Mouse (Mus musculus) limb, embryonic 10.5 days (tissue): ENCODE results near the gene Fbxo39. TPM values are rescaled to one million over a fixed set of nuclear protein-coding genes. Genes with fewer than 3 reads are reported as not detected.
"Not testable (repeated sequence)": the region's sequence is repeated elsewhere in the genome, so short reads cannot be mapped to it uniquely, and the experiment has no call there.

Experiments used
- DNase-seq: peaks from one replicate; pipeline ENCODE4 v3.0.0-alpha.2; 2017; ENCODE audit warnings: low spot score
- H3K27ac ChIP-seq: fragments of 300-500 bp; sonication (generic); 2 replicates; pipeline ENCODE4 v1.5.1; 2016; ENCODE audit warnings: mild to moderate bottlenecking
- H3K27me3 ChIP-seq: fragments of 300-500 bp; sonication (generic); 2 replicates; pipeline ENCODE4 v1.6.1; 2016; ENCODE audit warnings: low read depth, mild to moderate bottlenecking; ENCODE audit not compliant: poor library complexity, severe bottlenecking
- H3K36me3 ChIP-seq: fragments of 300-500 bp; sonication (generic); 2 replicates; pipeline ENCODE4 v1.6.1; 2016; ENCODE audit warnings: mild to moderate bottlenecking, moderate library complexity
- H3K4me1 ChIP-seq: fragments of 300-500 bp; sonication (generic); 2 replicates; pipeline ENCODE4 v1.6.1; 2016
- H3K4me3 ChIP-seq: fragments of 300-500 bp; sonication (generic); 2 replicates; pipeline ENCODE4 v1.5.1; 2016; ENCODE audit warnings: mild to moderate bottlenecking, moderate library complexity
- H3K9me3 ChIP-seq: fragments of 300-500 bp; sonication (generic); replicated peaks from 2 replicates; pipeline ENCODE4 v1.6.1; 2016; ENCODE audit warnings: mild to moderate bottlenecking
- WGBS: fragments of 180-500 bp; shearing (Covaris S2); methylation state at CpG from one replicate; pipeline ENCODE4 v1.1.7; 2016; 5-methylcytosine and 5-hydroxymethylcytosine counted together
- polyA plus RNA-seq: library from polyadenylated mRNA; unstranded; fragments of >200 nt; fragmentation: Nextera tagmentation; extraction: Ambion mirVana; gene quantifications from 2 replicates; pipeline ENCODE4 v1.2.1, GENCODE M21; 2016

Gene Fbxo39
- polyA plus RNA-seq, 1 experiment from 2014 or later, result not detected

- no peaks in the 10 kb centered on the region for H3K36me3 ChIP-seq
- H3K4me3 ChIP-seq, result no peak overlapping the region
- no peaks in the 10 kb centered on the region for H3K9me3 ChIP-seq
- H3K4me1 ChIP-seq, result no peaks in the 10 kb centered on the region
- DNase-seq, result no peak
- H3K27me3 ChIP-seq, result no peaks in the 10 kb centered on the region
- WGBS, result 84% methylated on average over 9 of the region's 9 CpGs
- H3K27ac ChIP-seq, result no peak overlapping the region
These were observed 18.9 kb downstream of the Fbxo39 start for GRCm38 (mm10) chr11:72332951-72333667.

GRCm38 (mm10) chr11:72334653-72335052 lies 20.4 kb downstream of the Fbxo39 start:
- no peaks in the 10 kb centered on the region for H3K9me3 ChIP-seq
- no peaks in the 10 kb centered on the region for H3K36me3 ChIP-seq
- H3K27ac ChIP-seq, result no peak overlapping the region
- 84% methylated on average over 4 of the region's 4 CpGs for WGBS
- H3K4me3 ChIP-seq, result no peak overlapping the region
- peaks cover 5% of the 10 kb centered on the region; the same call in 1 of the 2 replicates for H3K4me1 ChIP-seq
- DNase-seq, result no peak
- H3K27me3 ChIP-seq, result no peaks in the 10 kb centered on the region

- Histone ChIP-seq H3K9me3 (no peaks in the 10 kb centered on the region), H3K4me1 (peaks cover 5% of the 10 kb centered on the region; the same call in 1 of the 2 replicates), H3K4me3 (no peak overlapping the region), H3K27ac (no peak overlapping the region), H3K36me3 (no peaks in the 10 kb centered on the region), H3K27me3 (no peaks in the 10 kb centered on the region)
- WGBS, result 85% methylated on average over 8 of the region's 8 CpGs
- no peak for DNase-seq
These were observed 22.5 kb downstream of the Fbxo39 start for GRCm38 (mm10) chr11:72336726-72337125.

GRCm38 (mm10) chr11:72338437-72338871 lies 24.2 kb downstream of the Fbxo39 start:
- WGBS, result 80% methylated on average over 5 of the region's 5 CpGs
- Histone ChIP-seq H3K4me1 (peaks cover 5% of the 10 kb centered on the region; the same call in 1 of the 2 replicates), H3K27me3 (no peaks in the 10 kb centered on the region), H3K4me3 (no peak overlapping the region), H3K9me3 (no peaks in the 10 kb centered on the region), H3K27ac (no peak overlapping the region), H3K36me3 (no peaks in the 10 kb centered on the region)
- no peak for DNase-seq

- 92% methylated on average over 4 of the region's 4 CpGs for whole genome bisulfite sequencing
- H3K27me3 ChIP-seq, result no peaks in the 10 kb centered on the region
These were observed 25.5 kb downstream of the Fbxo39 start for GRCm38 (mm10) chr11:72339716-72340115.

GRCm38 (mm10) chr11:72342549-72343237 lies 28.4 kb downstream of the Fbxo39 start:
- Histone ChIP-seq H3K27me3 (no peaks in the 10 kb centered on the region), H3K9me3 (no peaks in the 10 kb centered on the region), H3K27ac (no peak overlapping the region), H3K36me3 (no peaks in the 10 kb centered on the region), H3K4me3 (no peak overlapping the region), H3K4me1 (peaks cover 12% of the 10 kb centered on the region; the same call in 1 of the 2 replicates)
- peak; percentile 67 for DNase-seq
- 11% methylated on average over 7 of the region's 7 CpGs for WGBS

More at GRCm38 (mm10) chr11:72339716-72340115, 25.5 kb downstream of the Fbxo39 start:
- no peaks in the 10 kb centered on the region for H3K36me3 ChIP-seq
- H3K4me3 ChIP-seq, result no peak overlapping the region
- DNase-seq, result no peak
- H3K4me1 ChIP-seq, result peaks cover 12% of the 10 kb centered on the region; the same call in 1 of the 2 replicates
- H3K27ac ChIP-seq, result no peak overlapping the region
- no peaks in the 10 kb centered on the region for H3K9me3 ChIP-seq

- not testable (repeated sequence) for H3K4me3 ChIP-seq, H3K36me3 ChIP-seq, DNase-seq, H3K9me3 ChIP-seq, H3K27me3 ChIP-seq, H3K27ac ChIP-seq
- 93% methylated on average over 5 of the region's 5 CpGs for WGBS
- peaks cover 11% of the 10 kb centered on the region; the same call in 1 of the 2 replicates for H3K4me1 ChIP-seq
These were observed 29.0 kb downstream of the Fbxo39 start for GRCm38 (mm10) chr11:72343238-72343625.

GRCm38 (mm10) chr11:72343904-72344303 lies 29.7 kb downstream of the Fbxo39 start:
- no peaks in the 10 kb centered on the region for H3K9me3 ChIP-seq
- peak; percentile 66 for DNase-seq

GRCm38 (mm10) chr11:72344486-72344885 lies 30.2 kb downstream of the Fbxo39 start:
- H3K9me3 ChIP-seq, result no peaks in the 10 kb centered on the region
- no peak overlapping the region for H3K4me3 ChIP-seq
- DNase-seq, result no peak
- no peak overlapping the region for H3K27ac ChIP-seq
- no peaks in the 10 kb centered on the region for H3K27me3 ChIP-seq
- WGBS, result 91% methylated on average over 11 of the region's 11 CpGs
- peaks cover 15% of the 10 kb centered on the region; the same call in 1 of the 2 replicates for H3K4me1 ChIP-seq
- H3K36me3 ChIP-seq, result no peaks in the 10 kb centered on the region

More at GRCm38 (mm10) chr11:72343904-72344303, 29.7 kb downstream of the Fbxo39 start:
- Histone ChIP-seq H3K4me3 (no peak overlapping the region), H3K27ac (no peak overlapping the region), H3K36me3 (no peaks in the 10 kb centered on the region), H3K27me3 (no peaks in the 10 kb centered on the region), H3K4me1 (peaks cover 13% of the 10 kb centered on the region; the same call in 1 of the 2 replicates)
- 23% methylated on average over 8 of the region's 8 CpGs for WGBS

GRCm38 (mm10) chr11:72348563-72348962 lies 34.3 kb downstream of the Fbxo39 start:
- Histone ChIP-seq H3K27me3 (no peaks in the 10 kb centered on the region), H3K9me3 (no peaks in the 10 kb centered on the region), H3K4me1 (peaks cover 18% of the 10 kb centered on the region; the same call in 1 of the 2 replicates), H3K36me3 (no peaks in the 10 kb centered on the region), H3K27ac (no peak overlapping the region), H3K4me3 (no peak overlapping the region)
- WGBS, result 57% methylated on average over 10 of the region's 10 CpGs
- no peak for DNase-seq

GRCm38 (mm10) chr11:72349016-72349415 lies 34.8 kb downstream of the Fbxo39 start:
- H3K27ac ChIP-seq, result no peak overlapping the region
- H3K9me3 ChIP-seq, result no peaks in the 10 kb centered on the region
- no peak overlapping the region for H3K4me3 ChIP-seq
- 57% methylated on average over 8 of the region's 8 CpGs for WGBS
- H3K4me1 ChIP-seq, result peaks cover 17% of the 10 kb centered on the region; the same call in 1 of the 2 replicates
- H3K36me3 ChIP-seq, result no peaks in the 10 kb centered on the region
- H3K27me3 ChIP-seq, result no peaks in the 10 kb centered on the region
- DNase-seq, result no peak

- Histone ChIP-seq H3K27ac (no peak overlapping the region), H3K9me3 (no peaks in the 10 kb centered on the region), H3K27me3 (no peaks in the 10 kb centered on the region), H3K4me3 (no peak overlapping the region), H3K36me3 (no peaks in the 10 kb centered on the region), H3K4me1 (peaks cover 11% of the 10 kb centered on the region; the same call in 1 of the 2 replicates)
- 66% methylated on average over 4 of the region's 4 CpGs for WGBS
- no peak for DNase-seq
These were observed 35.4 kb downstream of the Fbxo39 start for GRCm38 (mm10) chr11:72349652-72350051.

GRCm38 (mm10) chr11:72352272-72352671 lies 38.0 kb downstream of the Fbxo39 start:
- Histone ChIP-seq H3K36me3 (no peaks in the 10 kb centered on the region), H3K9me3 (no peaks in the 10 kb centered on the region), H3K27me3 (no peaks in the 10 kb centered on the region), H3K4me3 (no peak overlapping the region), H3K27ac (no peak overlapping the region), H3K4me1 (peaks cover 17% of the 10 kb centered on the region)
- DNase-seq, result no peak
- WGBS, result 72% methylated on average over 1 of the region's 1 CpGs
